Mouse (Mus musculus): Measurements from ENCODE around the gene Dstyk.

DNA sequence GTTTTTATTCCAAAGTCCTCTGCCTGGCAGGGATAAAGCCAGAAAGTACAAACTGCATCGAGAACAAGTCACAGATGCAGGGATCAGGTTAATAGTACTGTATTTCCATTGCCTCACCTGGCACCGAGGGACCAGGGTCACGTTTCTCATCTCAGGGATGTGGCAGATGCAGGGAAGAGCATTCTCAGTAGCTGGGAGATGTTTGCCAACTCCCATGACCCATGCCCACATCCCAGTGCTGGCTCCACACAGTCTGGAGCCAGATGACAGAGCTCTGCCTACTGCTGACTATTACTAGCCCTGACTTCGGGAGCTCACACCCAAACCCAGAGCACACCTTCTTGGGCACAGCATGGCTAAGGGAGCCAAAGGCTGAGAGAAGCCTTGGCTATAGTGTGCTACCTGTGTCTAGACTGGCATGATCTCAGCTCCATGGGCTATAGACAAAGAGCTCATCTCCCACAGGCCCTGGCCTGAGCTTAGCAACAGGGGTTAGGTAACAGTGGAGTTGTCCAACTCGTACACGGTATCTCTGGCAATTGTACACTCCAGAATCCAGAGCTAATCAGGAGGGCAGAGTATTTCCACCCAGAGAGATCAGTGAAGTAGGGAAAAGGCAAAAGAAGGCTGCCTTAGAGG lies 44.3 kb upstream of the Dstyk start:
- TF ChIP-seq GATA1 (IDR thresholded peaks at IDR 0.05; ENCODE audit: low read length) (no peak), TAL1 (IDR thresholded peaks at IDR 0.05; ENCODE audit: low read length) (no peak)

All from erythroblast, embryonic 14.5 days (primary cell).